Mouse (Mus musculus): ENCODE data around the gene Thbs3.

GRCm38 (mm10) chr3:89236516-89236915 lies 21.5 kb downstream of the Thbs3 start:
- TF ChIP-seq CTCF (IDR thresholded peaks at IDR 0.05; ENCODE audit: insufficient read depth, low read length) (no peak), POLR2A (IDR thresholded peaks at IDR 0.05; ENCODE audit: borderline replicate concordance, extremely low read depth, low read depth, low read length) (no peak)

Measured in lung, adult 2 months (tissue).